ENCODE assay signal across 12 mouse cellular contexts in the genomic region with DNA sequence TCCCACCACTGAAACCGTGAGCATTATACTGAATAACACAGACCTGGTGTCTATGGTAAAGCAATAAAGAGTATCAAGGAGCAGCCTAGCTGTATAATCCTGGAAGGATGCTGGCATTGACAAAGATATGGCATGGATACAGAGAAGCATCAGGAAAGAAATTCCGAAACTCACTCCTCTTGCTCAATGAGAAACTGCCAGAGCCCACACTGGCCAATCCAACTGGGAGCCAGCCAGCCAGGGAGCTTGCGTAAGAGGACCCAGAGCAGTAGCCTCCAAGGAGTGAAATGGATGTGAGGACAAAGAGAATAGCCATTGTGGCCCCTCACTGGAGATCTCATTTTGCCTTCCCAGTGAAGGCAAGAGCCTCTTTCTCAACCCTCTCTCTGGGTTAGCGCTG. TPM values are rescaled to one million over a fixed set of nuclear protein-coding genes. Genes with fewer than 3 reads are reported as not detected.
A peak's percentile ranks its signal among the peaks of the same experiment; 100 is the strongest.
DNase-seq lines count a peak whose midpoint lies in the region; ATAC-seq and TF ChIP-seq lines count a peak whose summit lies in the region.
"Had no signal": no experiment of that assay in that cellular context is flagged by ENCODE, and none has a peak within 500 bp of the region (broad histone marks: within the 10 kb centered on the region; RNA-seq: fewer than 3 reads in every experiment).

No protein-coding gene starts in this region.

- no peaks in the 10 kb centered on the region for H3K4me1 ChIP-seq in stomach, postnatal 0 days (replicated peaks; ENCODE audit: control insufficient read depth, insufficient read depth)
- H3K4me1 ChIP-seq: limb, embryonic 13.5 days had no signal

- no peak for ATAC-seq in stomach, postnatal 0 days (ENCODE audit: low FRiP score, low TSS enrichment)

- H3K36me3 ChIP-seq in stomach, postnatal 0 days (ENCODE audit: control insufficient read depth, insufficient read depth, low read length) = no peaks in the 10 kb centered on the region
- H3K36me3 ChIP-seq: limb, embryonic 13.5 days had no signal

- DNase-seq in kidney, postnatal 10 days = peak; percentile 29
- DNase-seq in kidney, adult 18-20 months = no peak
- peak; percentile 95 for DNase-seq in adipocyte (ENCODE audit: low spot score)
- DNase-seq in gonadal fat pad, adult 2 months (ENCODE audit: low read depth) = peak; percentile 77
- DNase-seq in lung, postnatal 25 days (ENCODE audit: low spot score) = peak; percentile 53
- DNase-seq in frontal cortex, postnatal 14 days (ENCODE audit: low spot score in 2 of 2) = no peak
- DNase-seq in stomach, postnatal 0 days (ENCODE audit: low spot score) = no peak
- DNase-seq in T-cell, adult 2 months (ENCODE audit: low spot score) = no peak
- DNase-seq: cerebellum, adult 9-10 months had no signal

- no peak overlapping the region for H3K4me2 ChIP-seq in stomach, postnatal 0 days (replicated peaks; ENCODE audit: low read depth)
- H3K4me2 ChIP-seq: limb, embryonic 13.5 days had no signal

- no peak overlapping the region for H3K9ac ChIP-seq in stomach, postnatal 0 days (ENCODE audit: low read length)
- H3K9ac ChIP-seq: limb, embryonic 13.5 days had no signal

- H3K27me3 ChIP-seq in stomach, postnatal 0 days (ENCODE audit: control insufficient read depth, insufficient read depth, low read length) = no peaks in the 10 kb centered on the region
- H3K27me3 ChIP-seq: limb, embryonic 13.5 days had no signal

- H3K27ac ChIP-seq in stomach, postnatal 0 days (replicated peaks) = no peak overlapping the region
- H3K27ac ChIP-seq: kidney, postnatal 0 days; limb, embryonic 13.5 days had no signal

- no peaks in the 10 kb centered on the region for H3K9me3 ChIP-seq in stomach, postnatal 0 days (ENCODE audit: control insufficient read depth, low read length)
- H3K9me3 ChIP-seq: limb, embryonic 13.5 days had no signal

- 85% methylated on average over 4 of the region's 4 CpGs for WGBS in stomach, postnatal 0 days

- no peak for TF ChIP-seq EP300 in stomach, postnatal 0 days (optimal IDR thresholded peaks at IDR 0.05)

- H3K4me3 ChIP-seq in stomach, postnatal 0 days (ENCODE audit: low read depth, low read length) = no peak overlapping the region
- H3K4me3 ChIP-seq: erythroblast, embryonic 14.5 days; limb, embryonic 13.5 days had no signal

- TF ChIP-seq CTCF in stomach, postnatal 0 days (IDR thresholded peaks at IDR 0.05; ENCODE audit: low read depth) = no peak

RNA-seq across cellular contexts. Expression of gene Snapc3, which starts 21.2 kb away (rescaled TPM):
- 12.5 and 13.2 TPM in 2 replicates for polyA plus RNA-seq in gonadal fat pad, adult 2 months (2012; rRNA removed)
- polyA plus RNA-seq in stomach, postnatal 0 days (2015; fragmentation: Nextera tagmentation; extraction: Ambion mirVana) = 14.7 and 16.6 TPM in 2 replicates

Comparison
In these comparisons a context has a peak if more than half of its experiments do, and no peak if none do; other contexts are left out.
1. DNase-seq: peak in kidney, postnatal 10 days (single experiment), adipocyte (single experiment), gonadal fat pad, adult 2 months (single experiment) and lung, postnatal 25 days (single experiment); none in kidney, adult 18-20 months (single experiment), frontal cortex, postnatal 14 days (0 of 2), stomach, postnatal 0 days (single experiment) and T-cell, adult 2 months (single experiment).